Mouse (Mus musculus): Measurements from ENCODE around the gene Ankrd54. TPM values are rescaled to one million over a fixed set of nuclear protein-coding genes. Genes with fewer than 3 reads are reported as not detected.

Gene Ankrd54
- polyA plus RNA-seq, 1 experiment from 2014 or later = 40.9 TPM

GRCm38 (mm10) chr15:79028823-79029484, 33.7 kb downstream of the Ankrd54 start:
- H3K27ac ChIP-seq (ENCODE audit: low read length) = peak overlapping the region; percentile 73

DNA sequence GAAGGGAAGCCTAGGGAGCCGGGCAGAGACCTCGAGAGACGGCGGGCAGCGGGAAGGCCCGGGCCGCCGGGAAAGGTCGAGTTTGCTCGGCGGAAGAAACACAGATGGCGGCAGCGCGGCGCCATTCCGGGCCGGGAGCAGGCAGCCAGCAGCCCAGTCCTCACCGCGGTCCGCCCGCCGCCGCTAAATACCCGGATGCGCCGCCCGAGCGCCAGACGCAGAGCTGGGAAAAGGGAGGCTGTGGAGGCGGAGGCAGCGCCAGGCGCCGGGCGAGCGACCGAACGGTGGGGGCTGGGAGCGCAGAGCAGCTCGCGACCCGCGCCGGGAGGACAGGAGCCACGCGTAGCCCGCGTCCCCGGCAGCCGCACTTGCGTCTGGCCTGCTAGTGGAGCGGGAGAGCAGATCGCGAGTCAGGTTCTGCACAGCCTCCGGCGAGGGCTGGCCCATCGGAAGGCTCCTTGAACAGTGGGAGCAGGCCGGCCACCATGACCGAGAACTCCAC, 34.4 kb downstream of the Ankrd54 start, which contains the start of gene H1f0:
Gene H1f0, plus strand, starts transcription at position 214 of the 502 bp plus-strand sequence.
- peaks cover 72% of the 10 kb centered on the region for H3K27me3 ChIP-seq (ENCODE audit: control insufficient read depth, insufficient read depth, low read depth, low read length)
- H3K4me2 ChIP-seq (ENCODE audit: low read depth, low read length) = peak within 1 kb of the TSS; percentile 75
- peak within 1 kb of the TSS; percentile 67 for H3K4me3 ChIP-seq (ENCODE audit: low read depth, low read length)
- H3K9me3 ChIP-seq (replicated peaks; ENCODE audit: control insufficient read depth, low read length) = no peaks in the 10 kb centered on the region
- H3K9ac ChIP-seq (ENCODE audit: low read depth, low read length) = peak within 1 kb of the TSS; percentile 81
- WGBS (ENCODE audit: insufficient replicate concordance) = under 1% methylated on average over 58 of the region's 58 CpGs
- peak; percentile 58 for ATAC-seq (ENCODE audit: low read depth)
- peaks cover 15% of the 10 kb centered on the region for H3K4me1 ChIP-seq (ENCODE audit: control insufficient read depth, low read depth, low read length)
- H3K27ac ChIP-seq (ENCODE audit: low read length) = peak within 1 kb of the TSS; percentile 78
- H3K36me3 ChIP-seq (ENCODE audit: control insufficient read depth, insufficient read depth) = no peaks in the 10 kb centered on the region

More at GRCm38 (mm10) chr15:79028823-79029484, 33.7 kb downstream of the Ankrd54 start:
- Histone ChIP-seq H3K9me3 (replicated peaks; ENCODE audit: control insufficient read depth, low read length) (no peaks in the 10 kb centered on the region), H3K27me3 (ENCODE audit: control insufficient read depth, insufficient read depth, low read depth, low read length) (peaks cover 72% of the 10 kb centered on the region), H3K36me3 (ENCODE audit: control insufficient read depth, insufficient read depth) (no peaks in the 10 kb centered on the region), H3K9ac (ENCODE audit: low read depth, low read length) (peak overlapping the region; percentile 81), H3K4me2 (ENCODE audit: low read depth, low read length) (peak overlapping the region; percentile 75), H3K4me3 (ENCODE audit: low read depth, low read length) (peak overlapping the region; percentile 67), H3K4me1 (ENCODE audit: control insufficient read depth, low read depth, low read length) (peaks cover 15% of the 10 kb centered on the region)
- WGBS (ENCODE audit: insufficient replicate concordance) = 26% methylated on average over 16 of the region's 16 CpGs
- ATAC-seq (ENCODE audit: low read depth) = no peak

DNA sequence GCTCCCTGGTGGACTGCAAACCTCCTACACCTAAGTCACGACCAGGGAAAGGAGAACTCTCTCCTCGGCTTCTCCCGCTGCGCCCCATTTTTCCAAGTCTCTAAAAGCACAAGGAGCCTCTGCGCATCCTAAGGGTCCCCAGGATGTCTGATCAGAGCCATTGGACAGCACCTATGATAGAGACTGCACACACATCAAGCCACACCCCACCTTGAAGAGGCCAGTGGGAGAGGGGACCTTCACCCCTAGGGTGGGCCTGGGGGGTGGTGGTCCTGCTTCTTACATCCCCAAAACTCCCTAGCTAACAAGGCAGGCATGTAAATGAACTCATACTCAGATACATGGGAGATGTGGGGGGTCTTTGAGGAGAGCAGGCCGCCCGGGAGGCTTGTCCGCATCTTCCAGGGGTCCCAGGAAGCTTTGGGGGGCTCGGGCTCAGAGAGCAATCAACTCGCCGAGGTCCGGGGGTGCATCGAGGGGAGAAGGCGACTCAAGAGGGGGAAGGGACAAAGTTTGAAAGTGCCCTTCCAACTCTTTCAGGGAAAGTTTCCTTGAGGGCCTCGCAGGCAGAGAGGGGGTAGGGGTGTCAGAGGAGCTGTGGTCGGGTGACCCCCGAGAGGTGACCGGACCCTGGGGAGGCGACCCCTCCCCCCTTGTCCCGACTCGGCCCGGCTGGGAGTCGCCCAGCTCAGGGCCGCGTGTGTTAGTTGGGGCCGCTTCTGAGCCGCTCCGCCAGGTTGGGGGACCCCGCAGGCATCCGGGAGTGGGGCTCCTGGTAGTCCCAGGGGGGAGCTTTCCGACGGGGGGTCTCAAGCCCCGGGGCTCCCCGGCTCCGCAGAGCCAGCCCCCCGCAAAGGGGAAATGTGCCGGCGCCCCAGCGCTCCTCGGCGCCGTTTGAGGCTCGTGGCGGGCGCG, 35.1 kb downstream of the Ankrd54 start:
- H3K4me3 ChIP-seq (ENCODE audit: low read depth, low read length) = peak overlapping the region; percentile 67
- peaks cover 19% of the 10 kb centered on the region for H3K4me1 ChIP-seq (ENCODE audit: control insufficient read depth, low read depth, low read length)
- peak overlapping the region; percentile 81 for H3K9ac ChIP-seq (ENCODE audit: low read depth, low read length)
- peak overlapping the region; percentile 75 for H3K4me2 ChIP-seq (ENCODE audit: low read depth, low read length)
- H3K27ac ChIP-seq (ENCODE audit: low read length) = peak overlapping the region; percentile 78
- H3K9me3 ChIP-seq (replicated peaks; ENCODE audit: control insufficient read depth, low read length) = no peaks in the 10 kb centered on the region
- no peaks in the 10 kb centered on the region for H3K36me3 ChIP-seq (ENCODE audit: control insufficient read depth, insufficient read depth)
- H3K27me3 ChIP-seq (ENCODE audit: control insufficient read depth, insufficient read depth, low read depth, low read length) = peaks cover 70% of the 10 kb centered on the region
- no peak for ATAC-seq (ENCODE audit: low read depth)
- 8% methylated on average over 45 of the region's 46 CpGs for WGBS (ENCODE audit: insufficient replicate concordance)

GRCm38 (mm10) chr15:79026511-79027290, 36.0 kb downstream of the Ankrd54 start:
- WGBS (ENCODE audit: insufficient replicate concordance) = 54% methylated on average over 14 of the region's 14 CpGs
- no peaks in the 10 kb centered on the region for H3K36me3 ChIP-seq (ENCODE audit: control insufficient read depth, insufficient read depth)
- peak overlapping the region; percentile 78 for H3K27ac ChIP-seq (ENCODE audit: low read length)
- peaks cover 68% of the 10 kb centered on the region for H3K27me3 ChIP-seq (ENCODE audit: control insufficient read depth, insufficient read depth, low read depth, low read length)
- ATAC-seq (ENCODE audit: low read depth) = no peak
- peak overlapping the region; percentile 67 for H3K4me3 ChIP-seq (ENCODE audit: low read depth, low read length)
- no peaks in the 10 kb centered on the region for H3K9me3 ChIP-seq (replicated peaks; ENCODE audit: control insufficient read depth, low read length)
- H3K4me2 ChIP-seq (ENCODE audit: low read depth, low read length) = peak overlapping the region; percentile 75
- no peak overlapping the region for H3K9ac ChIP-seq (ENCODE audit: low read depth, low read length)
- H3K4me1 ChIP-seq (ENCODE audit: control insufficient read depth, low read depth, low read length) = peaks cover 19% of the 10 kb centered on the region

DNA sequence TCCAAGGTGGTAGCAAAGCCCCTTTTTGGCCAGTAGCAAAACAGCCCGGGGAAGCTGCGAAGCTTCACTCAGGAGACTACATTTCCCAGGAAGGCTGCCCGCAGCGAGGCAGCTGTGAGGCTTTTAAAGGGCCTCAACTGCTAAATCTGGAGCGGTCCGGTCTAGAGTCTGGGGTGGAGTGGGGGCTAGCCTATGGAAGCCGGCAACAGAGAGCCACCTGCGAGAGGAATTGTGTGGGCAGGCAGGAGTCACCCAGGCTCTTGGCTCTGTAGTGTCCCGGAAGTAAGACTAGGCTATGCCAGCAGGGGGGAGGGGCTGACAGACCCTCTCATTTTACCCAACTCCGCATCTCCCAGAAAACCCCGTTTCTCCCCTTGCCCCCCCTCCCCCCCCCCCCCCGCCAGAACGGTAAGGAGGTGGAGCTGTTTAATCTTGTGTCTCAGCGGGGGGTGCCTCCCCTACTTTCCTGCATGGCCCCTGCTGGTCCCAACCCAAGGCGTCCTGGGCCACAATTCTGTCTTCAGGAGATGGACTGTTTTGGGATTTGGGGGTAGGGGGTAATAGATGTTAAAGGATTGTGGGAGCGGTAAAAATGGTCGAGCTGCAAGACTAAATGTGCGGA, 36.9 kb downstream of the Ankrd54 start:
- Histone ChIP-seq H3K4me3 (ENCODE audit: low read depth, low read length) (no peak overlapping the region), H3K27ac (ENCODE audit: low read length) (peak overlapping the region; percentile 60), H3K36me3 (ENCODE audit: control insufficient read depth, insufficient read depth) (no peaks in the 10 kb centered on the region), H3K9me3 (replicated peaks; ENCODE audit: control insufficient read depth, low read length) (no peaks in the 10 kb centered on the region), H3K4me2 (ENCODE audit: low read depth, low read length) (peak overlapping the region; percentile 30), H3K27me3 (ENCODE audit: control insufficient read depth, insufficient read depth, low read depth, low read length) (peaks cover 60% of the 10 kb centered on the region), H3K4me1 (ENCODE audit: control insufficient read depth, low read depth, low read length) (peaks cover 16% of the 10 kb centered on the region), H3K9ac (ENCODE audit: low read depth, low read length) (no peak overlapping the region)
- WGBS (ENCODE audit: insufficient replicate concordance) = 25% methylated on average over 17 of the region's 18 CpGs
- ATAC-seq (ENCODE audit: low read depth) = no peak

- Histone ChIP-seq H3K4me3 (ENCODE audit: low read depth, low read length) (no peak overlapping the region), H3K4me2 (ENCODE audit: low read depth, low read length) (no peak overlapping the region), H3K4me1 (ENCODE audit: control insufficient read depth, low read depth, low read length) (peaks cover 8% of the 10 kb centered on the region), H3K9me3 (replicated peaks; ENCODE audit: control insufficient read depth, low read length) (no peaks in the 10 kb centered on the region), H3K9ac (ENCODE audit: low read depth, low read length) (no peak overlapping the region), H3K36me3 (ENCODE audit: control insufficient read depth, insufficient read depth) (no peaks in the 10 kb centered on the region), H3K27me3 (ENCODE audit: control insufficient read depth, insufficient read depth, low read depth, low read length) (peaks cover 36% of the 10 kb centered on the region), H3K27ac (ENCODE audit: low read length) (no peak overlapping the region)
- ATAC-seq (ENCODE audit: low read depth) = no peak
- WGBS (ENCODE audit: insufficient replicate concordance) = 19% methylated on average over 1 of the region's 1 CpGs
These were observed 39.3 kb downstream of the Ankrd54 start for GRCm38 (mm10) chr15:79023366-79023765.

- H3K9ac ChIP-seq (ENCODE audit: low read depth, low read length) = no peak overlapping the region
- 0 out of 2 replicates have a peak overlapping the region, but pooled peaks have one; percentile 7 for H3K27ac ChIP-seq (ENCODE audit: low read length)
- H3K4me3 ChIP-seq (ENCODE audit: low read depth, low read length) = no peak overlapping the region
- peaks cover 8% of the 10 kb centered on the region for H3K4me1 ChIP-seq (ENCODE audit: control insufficient read depth, low read depth, low read length)
- peaks cover 30% of the 10 kb centered on the region for H3K27me3 ChIP-seq (ENCODE audit: control insufficient read depth, insufficient read depth, low read depth, low read length)
- 48% methylated on average over 10 of the region's 10 CpGs for WGBS (ENCODE audit: insufficient replicate concordance)
- no peak overlapping the region for H3K4me2 ChIP-seq (ENCODE audit: low read depth, low read length)
- no peaks in the 10 kb centered on the region for H3K9me3 ChIP-seq (replicated peaks; ENCODE audit: control insufficient read depth, low read length)
- H3K36me3 ChIP-seq (ENCODE audit: control insufficient read depth, insufficient read depth) = no peaks in the 10 kb centered on the region
- peak; percentile 60 for ATAC-seq (ENCODE audit: low read depth)
These were observed 39.9 kb downstream of the Ankrd54 start for GRCm38 (mm10) chr15:79022671-79023230.

DNA sequence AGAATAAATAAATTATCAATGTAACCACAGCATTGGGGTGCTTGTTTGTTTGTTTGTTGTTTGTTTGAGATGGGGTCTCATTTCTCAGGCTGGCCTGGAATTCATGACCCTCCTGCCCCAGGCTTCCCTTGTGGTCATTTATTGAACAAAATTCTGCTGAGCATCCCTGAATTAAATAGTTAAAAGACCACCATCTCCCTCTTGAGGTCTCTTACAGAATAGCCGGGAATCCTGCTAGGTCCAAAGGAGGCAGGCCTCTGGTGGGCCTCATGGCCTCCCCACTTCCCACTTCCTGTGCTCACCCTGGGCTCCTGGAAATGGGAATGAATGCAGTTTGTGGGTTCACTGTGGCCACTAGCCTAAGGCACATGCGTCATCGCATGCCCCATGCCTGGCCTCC, 43.8 kb downstream of the Ankrd54 start:
- no peak overlapping the region for H3K9ac ChIP-seq (ENCODE audit: low read depth, low read length)

More for the DNA sequence above, 43.8 kb downstream of the Ankrd54 start:
- ATAC-seq (ENCODE audit: low read depth) = no peak
- no peak overlapping the region for H3K4me3 ChIP-seq (ENCODE audit: low read depth, low read length)
- WGBS (ENCODE audit: insufficient replicate concordance) = 54% methylated on average over 3 of the region's 3 CpGs
- no peaks in the 10 kb centered on the region for H3K9me3 ChIP-seq (replicated peaks; ENCODE audit: control insufficient read depth, low read length)
- no peak overlapping the region for H3K4me2 ChIP-seq (ENCODE audit: low read depth, low read length)
- no peak overlapping the region for H3K27ac ChIP-seq (ENCODE audit: low read length)
- H3K36me3 ChIP-seq (ENCODE audit: control insufficient read depth, insufficient read depth) = no peaks in the 10 kb centered on the region
- H3K4me1 ChIP-seq (ENCODE audit: control insufficient read depth, low read depth, low read length) = peaks cover 4% of the 10 kb centered on the region
- no peaks in the 10 kb centered on the region for H3K27me3 ChIP-seq (ENCODE audit: control insufficient read depth, insufficient read depth, low read depth, low read length)
